Mouse (Mus musculus): ENCODE measurements around the gene Acr. TPM values are rescaled to one million over a fixed set of nuclear protein-coding genes. Genes with fewer than 3 reads are reported as not detected.

Gene Acr
- polyA plus RNA-seq, 1 experiment from 2014 or later, result not detected

Other genes starting within 250 kb of the Acr start
- 0.71 and 0.99 TPM in 2 replicates for gene Adm2, start 245.6 kb upstream of the Acr start, polyA plus RNA-seq (2015; fragmentation: Nextera tagmentation; extraction: Ambion mirVana)
- 0.54 and 0.66 TPM in 2 replicates for gene Miox, start 233.9 kb upstream of the Acr start, polyA plus RNA-seq (2015; fragmentation: Nextera tagmentation; extraction: Ambion mirVana)
- gene Lmf2, start 212.7 kb upstream of the Acr start, polyA plus RNA-seq (2015; fragmentation: Nextera tagmentation; extraction: Ambion mirVana), result 66.9 and 79.1 TPM in 2 replicates
- gene Ncaph2, start 212.6 kb upstream of the Acr start, polyA plus RNA-seq (2015; fragmentation: Nextera tagmentation; extraction: Ambion mirVana), result 150 and 166 TPM in 2 replicates
- 6.0 and 6.1 TPM in 2 replicates for gene Sco2, start 194.5 kb upstream of the Acr start, polyA plus RNA-seq (2015; fragmentation: Nextera tagmentation; extraction: Ambion mirVana)
- 1.3 and 1.4 TPM in 2 replicates for gene Tymp, start 191.3 kb upstream of the Acr start, polyA plus RNA-seq (2015; fragmentation: Nextera tagmentation; extraction: Ambion mirVana)
- gene Odf3b, start 189.0 kb upstream of the Acr start, polyA plus RNA-seq (2015; fragmentation: Nextera tagmentation; extraction: Ambion mirVana), result 0.54 and 0.94 TPM in 2 replicates
- gene Klhdc7b, start 183.4 kb upstream of the Acr start, polyA plus RNA-seq (2015; fragmentation: Nextera tagmentation; extraction: Ambion mirVana), result 0.04 TPM in 1 of 2 replicates, not detected in the other
- gene Syce3, start 157.8 kb upstream of the Acr start, polyA plus RNA-seq (2015; fragmentation: Nextera tagmentation; extraction: Ambion mirVana), result not detected in 2 replicates
- 0.52 and 4.8 TPM in 2 replicates for gene Cpt1b, start 142.5 kb upstream of the Acr start, polyA plus RNA-seq (2015; fragmentation: Nextera tagmentation; extraction: Ambion mirVana)
- gene C730034F03Rik, start 138.7 kb upstream of the Acr start, polyA plus RNA-seq (2015; fragmentation: Nextera tagmentation; extraction: Ambion mirVana), result 2.8 and 3.5 TPM in 2 replicates
- not detected in 2 replicates for gene Gm44502, start 138.6 kb upstream of the Acr start, polyA plus RNA-seq (2015; fragmentation: Nextera tagmentation; extraction: Ambion mirVana)
- gene Chkb, start 138.4 kb upstream of the Acr start, polyA plus RNA-seq (2015; fragmentation: Nextera tagmentation; extraction: Ambion mirVana), result 42.2 and 49.2 TPM in 2 replicates
- 3.7 and 3.9 TPM in 2 replicates for gene Mapk8ip2, start 114.4 kb upstream of the Acr start, polyA plus RNA-seq (2015; fragmentation: Nextera tagmentation; extraction: Ambion mirVana)
- 19.5 and 19.9 TPM in 2 replicates for gene Arsa, start 90.9 kb upstream of the Acr start, polyA plus RNA-seq (2015; fragmentation: Nextera tagmentation; extraction: Ambion mirVana)
- 1.1 and 1.8 TPM in 2 replicates for gene Shank3, start 68.7 kb upstream of the Acr start, polyA plus RNA-seq (2015; fragmentation: Nextera tagmentation; extraction: Ambion mirVana)
- gene Rabl2, start 23.6 kb downstream of the Acr start, polyA plus RNA-seq (2015; fragmentation: Nextera tagmentation; extraction: Ambion mirVana), result 34.6 and 35.2 TPM in 2 replicates

Measured in stomach, embryonic 16.5 days (tissue).